Mouse (Mus musculus) bone marrow, adult 2 months (tissue): ENCODE data around the gene Ccm2l.

Experiments used
- CTCF ChIP-seq: fragments of 200-500 bp; IDR thresholded peaks from 2 replicates; pipeline ENCODE4 v1.5.1; 2011; ENCODE audit warnings: low read length, control low read depth; ENCODE audit not compliant: control insufficient read depth, insufficient read depth
- POLR2A ChIP-seq: fragments of 200-500 bp; IDR thresholded peaks from 2 replicates; pipeline ENCODE4 v1.6.1; 2011; ENCODE audit warnings: low read depth, mild to moderate bottlenecking, control low read depth, low read length, borderline replicate concordance; ENCODE audit not compliant: control insufficient read depth

GRCm38 (mm10) chr2:153026052-153026451, 39.7 kb upstream of the Ccm2l start:
- TF ChIP-seq CTCF (no peak), POLR2A (no peak)
